Mouse (Mus musculus): ENCODE results near the gene Gm43518.

Gene Gm43518

DNA sequence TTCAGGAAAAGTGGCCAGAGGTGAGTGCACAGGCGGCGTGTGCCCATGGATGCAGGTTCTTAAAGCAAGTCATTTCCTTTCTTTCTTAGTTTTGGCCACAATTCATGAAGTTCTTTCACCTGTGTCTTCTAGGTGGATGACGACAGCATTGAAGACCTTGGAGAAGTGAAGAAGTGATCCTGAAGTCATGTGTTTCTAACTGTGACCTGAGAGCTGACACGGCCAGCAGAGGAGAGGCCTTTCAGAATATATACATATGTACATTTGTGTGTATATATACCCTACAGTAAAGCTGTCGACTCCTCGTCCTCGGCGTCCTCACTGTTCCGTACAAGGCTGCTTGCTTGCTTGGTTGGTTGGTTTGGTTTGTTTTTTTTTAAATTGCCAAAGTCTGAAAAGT, at the start of gene Gm43518:
Gene Gm43518, plus strand, starts transcription at position 301 of the 400 bp plus-strand sequence.
- DNase-seq (ENCODE audit: low spot score): no peak

- no peak for DNase-seq (ENCODE audit: low spot score)
Measured at GRCm38 (mm10) chr5:123878056-123878455, 49.2 kb upstream of the Gm43518 start.

GRCm38 (mm10) chr5:123879928-123880327, 47.3 kb upstream of the Gm43518 start, which contains the start of gene Hcar1:
Hcar1 (minus strand) TSS chr5:123880020.
- DNase-seq (ENCODE audit: low spot score): peak; percentile 23

GRCm38 (mm10) chr5:123880778-123881177, 46.4 kb upstream of the Gm43518 start:
- no peak for DNase-seq (ENCODE audit: low spot score)

DNA sequence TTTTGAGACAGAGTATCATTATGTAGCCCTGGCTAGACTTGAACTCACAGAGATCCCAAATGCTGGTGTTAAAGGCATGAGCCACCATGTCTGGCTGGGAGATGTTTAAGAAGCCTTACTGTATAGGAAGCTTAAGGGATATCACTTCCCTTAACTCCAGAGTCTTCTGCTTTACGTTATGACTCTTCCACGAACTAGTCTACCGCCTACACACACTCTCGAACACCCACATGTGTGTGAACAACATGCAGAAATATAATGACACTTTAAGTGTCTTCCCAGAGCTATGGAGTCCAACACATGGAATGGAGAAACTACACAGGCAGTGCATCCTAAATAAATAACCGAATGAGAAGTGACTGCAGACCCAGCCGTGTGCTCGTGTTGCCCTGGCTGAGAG, 43.3 kb upstream of the Gm43518 start:
- no peak for DNase-seq (ENCODE audit: low spot score)

- DNase-seq (ENCODE audit: low spot score): no peak
Measured at GRCm38 (mm10) chr5:123884332-123884731, 42.9 kb upstream of the Gm43518 start.

- no peak for DNase-seq (ENCODE audit: low spot score)
Measured at GRCm38 (mm10) chr5:123886365-123886764, 40.9 kb upstream of the Gm43518 start.

DNA sequence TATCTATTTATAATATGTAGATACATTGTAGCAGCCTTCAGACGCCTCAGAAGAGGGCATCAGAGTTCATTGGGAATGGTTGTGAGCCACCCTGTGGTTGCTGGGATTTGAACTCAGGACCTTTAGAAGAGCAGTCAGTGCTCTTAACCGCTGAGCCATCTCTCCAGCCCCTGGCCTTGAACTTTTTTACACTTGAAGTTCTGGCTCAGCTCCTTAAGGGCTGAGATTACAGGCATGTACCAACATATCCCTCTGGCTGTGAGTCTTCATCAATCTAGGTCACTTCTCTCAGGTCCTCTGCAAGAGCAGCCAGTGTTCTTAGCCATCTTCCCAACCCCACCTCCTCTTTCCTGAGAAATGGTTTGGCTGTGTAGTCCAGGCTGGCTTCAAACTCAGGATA, 36.9 kb upstream of the Gm43518 start:
- DNase-seq (ENCODE audit: low spot score): no peak

DNA sequence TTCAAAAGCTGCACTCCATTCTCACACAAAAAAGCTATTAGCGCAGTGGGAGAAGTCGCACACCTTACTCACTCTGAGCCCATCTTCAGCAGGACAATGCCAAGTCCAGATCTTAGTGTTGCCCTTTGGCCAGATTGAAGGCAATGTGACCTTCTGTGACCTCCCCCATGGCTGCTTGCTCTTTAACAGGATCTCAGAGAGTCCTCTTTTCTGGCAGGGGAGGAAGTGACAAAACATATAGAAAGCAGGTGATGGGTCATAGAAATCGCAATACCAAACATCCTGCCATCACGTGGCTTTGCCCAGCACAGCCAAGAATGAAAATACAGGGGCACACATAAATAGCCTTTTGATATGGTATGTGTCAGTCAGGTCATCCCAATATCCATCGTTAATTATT, 36.2 kb upstream of the Gm43518 start:
- no peak for DNase-seq (ENCODE audit: low spot score)

- DNase-seq (ENCODE audit: low spot score): peak; percentile 46
Measured at GRCm38 (mm10) chr5:123891669-123892068, 35.5 kb upstream of the Gm43518 start.

DNA sequence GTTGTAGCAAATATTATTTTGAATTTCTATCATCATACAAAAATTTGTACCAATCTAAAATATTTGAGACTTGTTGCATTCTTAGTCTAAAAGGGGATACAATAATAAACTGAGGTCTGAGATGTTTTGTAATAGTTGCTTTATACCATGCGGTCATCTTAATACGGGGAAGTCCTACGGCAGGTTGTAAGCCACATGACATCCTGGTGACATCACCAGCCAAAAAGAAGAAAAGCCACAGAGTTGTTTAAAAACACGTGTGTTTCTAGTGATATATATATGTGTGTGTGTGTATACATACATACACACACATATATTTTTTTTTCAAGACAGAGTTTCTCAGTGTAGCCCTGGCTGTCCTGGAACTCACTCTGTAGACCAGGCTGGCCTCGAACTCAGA, 33.7 kb upstream of the Gm43518 start:
- no peak for DNase-seq (ENCODE audit: low spot score)

DNA sequence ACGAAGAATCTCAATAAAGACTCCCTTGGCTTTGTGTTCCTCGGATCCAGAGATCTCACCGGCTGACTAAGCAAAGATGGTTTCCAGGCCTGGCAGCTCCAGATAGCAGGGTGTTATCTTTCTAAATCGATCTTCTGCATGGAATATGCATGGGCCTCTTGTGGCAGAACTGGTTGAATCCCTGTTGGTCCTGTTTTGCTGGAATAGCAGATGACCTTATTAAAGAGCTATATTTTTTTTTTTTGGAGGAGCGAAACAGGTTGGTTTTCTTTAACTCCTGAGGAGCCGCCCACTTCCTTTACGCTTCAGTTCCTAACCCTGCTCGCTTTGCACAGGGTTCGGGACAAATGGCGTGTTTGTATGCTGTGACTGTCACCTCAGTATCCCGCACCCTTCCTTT, 30.8 kb upstream of the Gm43518 start:
- DNase-seq (ENCODE audit: low spot score): no peak

- no peak for DNase-seq (ENCODE audit: low spot score)
Measured at GRCm38 (mm10) chr5:123897352-123897751, 29.9 kb upstream of the Gm43518 start.

GRCm38 (mm10) chr5:123904059-123904672, 23.1 kb upstream of the Gm43518 start:
- no peak for DNase-seq (ENCODE audit: low spot score)

GRCm38 (mm10) chr5:123906146-123906975, 20.9 kb upstream of the Gm43518 start:
- no peak for DNase-seq (ENCODE audit: low spot score)

GRCm38 (mm10) chr5:123906976-123907630, 20.1 kb upstream of the Gm43518 start, which contains the start of gene Denr:
Denr (plus strand) TSS chr5:123907175.
- DNase-seq (ENCODE audit: low spot score): peak; percentile 100

GRCm38 (mm10) chr5:123907631-123907977, 19.6 kb upstream of the Gm43518 start:
- DNase-seq (ENCODE audit: low spot score): no peak

GRCm38 (mm10) chr5:123914852-123915251, 12.4 kb upstream of the Gm43518 start:
- no peak for DNase-seq (ENCODE audit: low spot score)

GRCm38 (mm10) chr5:123922112-123922511, 5.1 kb upstream of the Gm43518 start:
- DNase-seq (ENCODE audit: low spot score): no peak

GRCm38 (mm10) chr5:123930508-123930989, 3.3 kb downstream of the Gm43518 start, which contains the start of gene Ccdc62:
Ccdc62 (plus strand) TSS chr5:123930679.
- DNase-seq (ENCODE audit: low spot score): peak; percentile 91

DNA sequence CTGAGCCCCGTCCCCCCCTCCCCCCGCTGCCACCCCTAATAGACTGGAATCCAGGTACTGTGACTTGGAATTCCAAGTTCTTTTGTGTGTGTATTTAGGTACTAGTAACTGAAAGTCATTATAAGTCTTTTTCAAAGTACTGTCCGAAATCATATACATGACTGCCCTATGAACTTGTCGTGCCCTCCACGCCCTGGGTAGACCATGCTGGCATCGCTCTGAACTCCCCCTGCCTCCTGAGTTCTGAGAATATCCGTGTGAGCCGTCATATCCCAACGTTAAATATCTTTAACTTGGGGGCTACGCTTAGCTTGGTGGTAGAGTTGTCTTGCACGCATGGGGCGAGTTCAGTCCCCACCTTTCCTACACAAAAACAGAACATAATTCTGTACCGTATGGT, 3.9 kb downstream of the Gm43518 start:
- no peak for DNase-seq (ENCODE audit: low spot score)

GRCm38 (mm10) chr5:123932927-123933326, 5.7 kb downstream of the Gm43518 start:
- no peak for DNase-seq (ENCODE audit: low spot score)

GRCm38 (mm10) chr5:123933556-123933955, 6.3 kb downstream of the Gm43518 start:
- DNase-seq (ENCODE audit: low spot score): no peak
